Mouse (Mus musculus) embryonic facial prominence, embryonic 14.5 days (tissue): ENCODE measurements at regions not wholly inside any gene's neighbourhood (a gene's known extent, or its start where the extent isn't known, plus 50 kb on each side); places are given as distances from the start of the nearest gene placed in this dataset.
"Not testable (repeated sequence)": the region's sequence is repeated elsewhere in the genome, so short reads cannot be mapped to it uniquely, and the experiment has no call there.

ENCODE experiments used
- ATAC-seq: fragments of 200-750 bp; cut with Nextera tagmentation; 2 replicates; pipeline ENCODE4 v1.8.0; 2017; ENCODE audit warnings: low read depth, moderate number of reproducible peaks, moderate TSS enrichment
- DNase-seq: peaks from one replicate; pipeline ENCODE4 v3.0.0-alpha.2; 2015; ENCODE audit warnings: low spot score
- H3K27ac ChIP-seq: fragments of 300-500 bp; sonication (generic); replicated peaks from 2 replicates; pipeline ENCODE4 v1.5.1; 2014; ENCODE audit warnings: low read depth, mild to moderate bottlenecking, low read length, moderate library complexity
- H3K27me3 ChIP-seq: fragments of 300-500 bp; sonication (generic); replicated peaks from 2 replicates; pipeline ENCODE4 v1.6.1; 2014; ENCODE audit warnings: low read length; ENCODE audit not compliant: control insufficient read depth, insufficient read depth
- H3K36me3 ChIP-seq: fragments of 300-500 bp; sonication (generic); 2 replicates; pipeline ENCODE4 v1.6.1; 2014; ENCODE audit warnings: low read length, mixed read lengths; ENCODE audit not compliant: control insufficient read depth, insufficient read depth
- H3K4me1 ChIP-seq: fragments of 300-500 bp; sonication (generic); 2 replicates; pipeline ENCODE4 v1.6.1; 2014; ENCODE audit warnings: antibody characterized with exemption, low read length; ENCODE audit not compliant: control insufficient read depth, insufficient read depth
- H3K4me2 ChIP-seq: fragments of 300-500 bp; sonication (generic); 2 replicates; pipeline ENCODE4 v1.6.1; 2014; ENCODE audit warnings: low read depth, mild to moderate bottlenecking, low read length, moderate library complexity, mixed read lengths
- H3K4me3 ChIP-seq: fragments of 300-500 bp; sonication (generic); 2 replicates; pipeline ENCODE4 v1.5.1; 2014; ENCODE audit warnings: low read depth, mild to moderate bottlenecking, low read length
- H3K9ac ChIP-seq: fragments of 300-500 bp; sonication (generic); 2 replicates; pipeline ENCODE4 v1.6.1; 2014; ENCODE audit warnings: low read depth, mild to moderate bottlenecking, low read length, moderate library complexity, mixed read lengths
- H3K9me3 ChIP-seq: fragments of 300-500 bp; sonication (generic); 2 replicates; pipeline ENCODE4 v1.6.1; 2016; ENCODE audit warnings: low read length; ENCODE audit not compliant: control insufficient read depth
- WGBS: fragments of 180-500 bp; shearing (Covaris S2); extraction: QIAGEN DNeasy Blood & Tissue Kit; methylation state at CpG from one replicate; pipeline ENCODE4 v1.1.7; 2014; 5-methylcytosine and 5-hydroxymethylcytosine counted together

- not testable (repeated sequence) for H3K4me2 ChIP-seq, H3K9me3 ChIP-seq, H3K27ac ChIP-seq, H3K27me3 ChIP-seq, H3K4me3 ChIP-seq, H3K4me1 ChIP-seq, DNase-seq, H3K9ac ChIP-seq, ATAC-seq, H3K36me3 ChIP-seq
- WGBS = 85% methylated on average over 25 of the region's 25 CpGs
These were observed 2463.9 kb downstream of the Gm37988 start for GRCm38 (mm10) chr1:7271466-7272110.

- not testable (repeated sequence) for H3K4me3 ChIP-seq, H3K9ac ChIP-seq, ATAC-seq, H3K27ac ChIP-seq, H3K36me3 ChIP-seq, H3K9me3 ChIP-seq, H3K4me1 ChIP-seq, DNase-seq, H3K27me3 ChIP-seq, H3K4me2 ChIP-seq
- WGBS = 87% methylated on average over 9 of the region's 9 CpGs
These were observed 2491.4 kb downstream of the Gm37988 start for GRCm38 (mm10) chr1:7298921-7299685.

DNA sequence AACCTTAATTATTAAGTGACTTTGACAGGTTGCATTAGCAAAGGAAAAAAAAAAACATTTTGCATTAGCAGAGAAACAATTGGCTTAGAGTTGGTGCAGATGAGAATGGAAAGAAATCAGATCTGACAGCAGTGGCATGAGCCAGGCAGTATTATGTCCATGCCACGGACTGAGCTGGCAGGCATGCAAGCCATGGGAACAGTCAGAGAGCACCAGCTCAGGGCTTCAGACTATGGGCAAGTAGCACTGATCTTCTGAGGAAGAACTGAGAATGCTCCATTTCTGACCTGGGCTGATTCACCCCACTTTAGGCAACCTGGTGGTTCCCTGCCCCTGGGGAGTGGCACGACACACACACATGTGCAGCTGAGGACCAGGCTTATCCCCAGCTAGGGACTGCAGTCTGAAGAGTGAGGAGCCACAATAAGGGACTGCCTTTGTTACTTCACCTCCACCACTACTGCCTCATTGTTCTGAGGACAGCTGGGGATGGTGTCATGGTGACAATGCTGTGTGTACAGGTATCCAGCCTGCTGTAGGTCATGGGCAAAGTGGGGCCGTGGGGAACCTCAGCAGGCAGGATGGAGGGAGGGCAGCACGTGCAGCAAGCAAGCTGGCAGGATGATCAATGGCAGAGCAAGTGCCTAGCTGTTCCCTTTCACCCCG lies 2501.4 kb downstream of the Gm37988 start:
- DNase-seq = no peak
- H3K4me2 ChIP-seq = no peak overlapping the region
- ATAC-seq = no peak
- no peak overlapping the region for H3K4me3 ChIP-seq
- no peak overlapping the region for H3K9ac ChIP-seq
- no peaks in the 10 kb centered on the region for H3K27me3 ChIP-seq
- 60% methylated on average over 4 of the region's 5 CpGs for WGBS
- no peaks in the 10 kb centered on the region for H3K4me1 ChIP-seq
- H3K9me3 ChIP-seq = no peaks in the 10 kb centered on the region
- no peaks in the 10 kb centered on the region for H3K36me3 ChIP-seq
- H3K27ac ChIP-seq = no peak overlapping the region

DNA sequence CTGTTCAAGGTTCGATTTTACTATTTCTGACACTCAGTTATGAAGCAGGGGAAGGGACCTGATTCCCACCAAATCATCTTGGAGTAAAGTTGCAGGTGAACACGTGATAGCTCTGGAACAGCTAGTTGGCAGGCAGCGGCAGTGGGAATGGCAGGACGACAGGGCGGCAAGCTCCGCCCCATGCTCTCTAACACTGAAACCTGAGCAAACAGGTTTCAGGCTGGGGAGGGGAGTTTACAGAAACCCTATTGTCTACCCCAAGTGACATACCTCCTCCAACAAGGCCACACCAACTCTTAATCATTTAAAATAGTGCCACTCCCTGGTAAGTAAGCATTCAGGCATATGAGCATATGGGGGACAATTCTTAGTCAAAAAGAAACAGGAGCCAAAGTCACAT lies 2504.7 kb downstream of the Gm37988 start:
- not testable (repeated sequence) for ATAC-seq, H3K9me3 ChIP-seq, H3K27me3 ChIP-seq, H3K36me3 ChIP-seq, DNase-seq, H3K4me3 ChIP-seq, H3K27ac ChIP-seq, H3K4me2 ChIP-seq, H3K4me1 ChIP-seq, H3K9ac ChIP-seq
- 56% methylated on average over 6 of the region's 6 CpGs for WGBS

- no peaks in the 10 kb centered on the region for H3K36me3 ChIP-seq
- 38% methylated on average over 3 of the region's 3 CpGs for WGBS
- H3K4me3 ChIP-seq = no peak overlapping the region
- H3K9me3 ChIP-seq = no peaks in the 10 kb centered on the region
- H3K4me1 ChIP-seq = no peaks in the 10 kb centered on the region
- H3K4me2 ChIP-seq = no peak overlapping the region
- no peak for ATAC-seq
- no peak overlapping the region for H3K9ac ChIP-seq
- H3K27me3 ChIP-seq = no peaks in the 10 kb centered on the region
- DNase-seq = peak; percentile 24
- H3K27ac ChIP-seq = no peak overlapping the region
These were observed 2505.8 kb downstream of the Gm37988 start for GRCm38 (mm10) chr1:7313468-7313867.

DNA sequence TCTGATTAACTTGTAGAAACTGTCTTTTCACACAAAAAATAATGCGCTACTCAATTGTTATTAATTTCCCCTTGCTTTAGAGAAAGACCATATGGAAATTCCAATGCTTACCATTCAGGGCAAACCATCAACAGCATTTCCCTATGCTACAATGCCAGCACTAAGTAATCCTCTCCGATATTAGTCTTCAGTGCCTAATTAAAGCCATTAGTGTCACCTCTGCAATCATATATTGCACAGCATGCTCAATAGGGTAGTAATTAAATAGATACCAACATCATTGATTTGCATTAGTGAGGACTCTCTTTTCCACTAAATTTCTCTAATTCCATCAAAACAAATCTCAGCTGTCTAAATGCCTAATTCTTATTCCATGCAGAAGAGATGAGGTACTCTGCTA lies 2511.2 kb downstream of the Gm37988 start:
- no peak for ATAC-seq
- WGBS = 62% methylated on average over 2 of the region's 2 CpGs
- H3K4me1 ChIP-seq = no peaks in the 10 kb centered on the region
- no peak overlapping the region for H3K9ac ChIP-seq
- no peak overlapping the region for H3K4me3 ChIP-seq
- H3K27me3 ChIP-seq = no peaks in the 10 kb centered on the region
- no peak overlapping the region for H3K27ac ChIP-seq
- H3K9me3 ChIP-seq = no peaks in the 10 kb centered on the region
- no peaks in the 10 kb centered on the region for H3K36me3 ChIP-seq
- H3K4me2 ChIP-seq = no peak overlapping the region
- DNase-seq = no peak

DNA sequence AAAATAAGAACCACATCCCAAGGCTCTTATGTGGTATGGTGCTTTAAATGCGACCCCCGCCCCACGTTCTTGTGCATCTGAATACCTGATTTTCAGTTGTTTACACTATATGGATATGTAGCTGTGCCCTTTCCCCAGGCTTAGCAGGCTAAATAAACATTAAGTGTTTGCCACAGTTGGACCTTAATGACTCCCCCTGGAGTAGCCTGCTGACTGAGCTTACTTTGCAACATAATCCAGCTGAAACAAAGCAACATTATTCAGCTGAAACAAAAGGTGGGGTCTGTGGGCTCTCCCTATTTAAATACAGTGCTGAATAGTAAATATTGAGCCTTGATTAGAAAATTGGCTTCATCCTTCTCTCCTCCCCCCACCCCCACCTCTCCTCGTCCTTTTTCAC lies 2511.6 kb downstream of the Gm37988 start:
- ATAC-seq = no peak

More for the DNA sequence above, 2511.6 kb downstream of the Gm37988 start:
- DNase-seq = no peak
- Histone ChIP-seq H3K4me1 (no peaks in the 10 kb centered on the region), H3K9ac (no peak overlapping the region), H3K36me3 (no peaks in the 10 kb centered on the region), H3K4me2 (no peak overlapping the region), H3K4me3 (no peak overlapping the region), H3K9me3 (no peaks in the 10 kb centered on the region), H3K27ac (no peak overlapping the region), H3K27me3 (no peaks in the 10 kb centered on the region)
- WGBS = 15% methylated on average over 4 of the region's 4 CpGs
